Mouse (Mus musculus) adrenal gland, postnatal 10 days (tissue): ENCODE results near the gene Akap10. TPM values are rescaled to one million over a fixed set of nuclear protein-coding genes. Genes with fewer than 3 reads are reported as not detected.
"Not testable (repeated sequence)": the region's sequence is repeated elsewhere in the genome, so short reads cannot be mapped to it uniquely, and the experiment has no call there.

ENCODE experiments used
- DNase-seq: peaks from one replicate; pipeline ENCODE4 v3.0.0; 2021; ENCODE audit warnings: mixed read lengths
- long read RNA-seq, 2 experiments: library from polyadenylated mRNA; stranded (forward); transcript quantifications; one replicate each; pipeline ENCODE4 v2.0.0; 2021
- total RNA-seq, 2 experiments: library from RNA; stranded (reverse); gene quantifications; 2 replicates each; pipeline ENCODE4 v1.2.3; 2021

Gene Akap10
- total RNA-seq, result 10 to 100 TPM; 22.2 to 26.8 TPM
- long read RNA-seq, experiment 1, transcript Akap10-202 (15 exons, 3,874 nt), result major isoform, 17 of 25 reads
- long read RNA-seq, experiment 1, partial matches to known transcripts, result 4 of 25 reads
- long read RNA-seq, experiment 1, other reads (novel, unspliced or antisense), result 4 of 25 reads
- long read RNA-seq, experiment 2, transcript Akap10-202 (15 exons, 3,874 nt), result major isoform, 8 of 11 reads
- long read RNA-seq, experiment 2, partial matches to known transcripts, result 2 of 11 reads
- long read RNA-seq, experiment 2, other reads (novel, unspliced or antisense), result 1 of 11 reads

DNA sequence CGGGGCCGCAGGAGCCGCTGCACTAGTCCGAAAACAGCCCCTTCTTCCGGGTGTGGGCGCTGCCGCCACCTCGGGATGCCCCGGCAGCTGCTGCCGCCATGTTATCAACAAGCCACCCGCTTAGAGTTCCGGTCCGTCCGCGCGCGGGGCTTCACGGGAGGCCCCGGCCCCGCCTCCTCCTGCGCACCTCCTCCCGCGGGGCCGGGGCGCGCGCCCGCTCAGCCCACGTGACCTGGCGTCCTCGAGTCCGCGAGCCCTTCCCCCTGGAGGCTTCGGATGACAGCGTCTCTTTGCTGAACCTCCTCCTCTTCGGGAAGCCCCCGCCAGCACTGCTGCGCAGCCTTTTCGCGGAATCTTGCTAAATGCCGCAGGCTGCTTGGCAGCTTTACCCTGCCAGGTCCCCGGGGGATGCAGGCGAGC is at the start of gene Akap10:
TSS of gene Akap10 (minus strand) at position 155 of the 420 bp plus-strand sequence.
- peak; percentile 97 for DNase-seq

DNA sequence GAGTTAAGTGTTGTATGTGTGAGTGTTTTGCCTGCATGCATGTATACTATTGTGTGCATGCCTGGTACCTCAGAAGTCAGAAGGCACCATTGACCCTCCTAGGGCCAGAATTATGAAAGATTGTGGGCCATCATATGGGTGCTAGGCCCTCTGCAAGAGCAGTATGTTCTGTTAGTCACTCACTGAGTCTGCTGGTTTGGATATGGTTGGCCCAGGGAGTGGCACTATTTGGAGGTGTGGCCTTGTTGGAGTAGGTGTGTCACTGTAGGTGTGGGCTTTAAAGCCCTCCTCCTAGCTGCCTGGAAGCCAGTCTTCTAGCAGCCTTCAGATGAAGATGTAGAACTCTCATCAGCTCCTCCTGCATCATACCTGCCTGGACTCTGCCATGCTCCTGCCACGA is 45.7 kb upstream of the Akap10 start:
- DNase-seq, result no peak

DNA sequence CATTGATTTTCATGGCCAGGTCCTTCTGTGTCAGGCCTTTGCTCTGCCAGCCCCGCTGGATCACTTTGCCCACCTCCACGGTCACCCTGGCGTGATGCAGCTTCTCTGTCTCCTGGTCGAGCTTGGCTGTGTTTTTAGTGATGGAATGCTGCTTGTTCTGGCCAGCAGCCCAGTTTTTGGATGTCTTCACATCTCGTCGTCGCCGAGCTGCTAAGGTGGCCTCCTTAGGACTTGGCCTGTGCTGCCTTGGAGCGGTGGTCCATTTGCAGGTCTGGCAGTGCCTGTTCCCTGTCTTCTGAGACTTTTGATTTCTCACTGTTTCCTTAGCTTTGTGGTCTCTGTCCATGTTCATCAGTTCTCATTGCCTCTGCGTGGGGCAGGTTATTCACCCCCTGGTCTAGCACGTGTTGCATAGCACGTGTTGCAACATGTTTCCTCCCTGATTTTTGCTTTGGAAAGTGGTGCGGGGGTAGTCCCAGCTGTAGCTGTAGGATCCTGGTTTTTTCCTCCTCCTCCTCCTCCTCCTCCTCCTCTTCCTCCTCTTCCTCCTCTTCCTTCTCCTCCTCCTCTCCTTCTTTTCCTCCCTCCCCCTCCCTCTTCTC is 44.2 kb upstream of the Akap10 start:
- no peak for DNase-seq

DNA sequence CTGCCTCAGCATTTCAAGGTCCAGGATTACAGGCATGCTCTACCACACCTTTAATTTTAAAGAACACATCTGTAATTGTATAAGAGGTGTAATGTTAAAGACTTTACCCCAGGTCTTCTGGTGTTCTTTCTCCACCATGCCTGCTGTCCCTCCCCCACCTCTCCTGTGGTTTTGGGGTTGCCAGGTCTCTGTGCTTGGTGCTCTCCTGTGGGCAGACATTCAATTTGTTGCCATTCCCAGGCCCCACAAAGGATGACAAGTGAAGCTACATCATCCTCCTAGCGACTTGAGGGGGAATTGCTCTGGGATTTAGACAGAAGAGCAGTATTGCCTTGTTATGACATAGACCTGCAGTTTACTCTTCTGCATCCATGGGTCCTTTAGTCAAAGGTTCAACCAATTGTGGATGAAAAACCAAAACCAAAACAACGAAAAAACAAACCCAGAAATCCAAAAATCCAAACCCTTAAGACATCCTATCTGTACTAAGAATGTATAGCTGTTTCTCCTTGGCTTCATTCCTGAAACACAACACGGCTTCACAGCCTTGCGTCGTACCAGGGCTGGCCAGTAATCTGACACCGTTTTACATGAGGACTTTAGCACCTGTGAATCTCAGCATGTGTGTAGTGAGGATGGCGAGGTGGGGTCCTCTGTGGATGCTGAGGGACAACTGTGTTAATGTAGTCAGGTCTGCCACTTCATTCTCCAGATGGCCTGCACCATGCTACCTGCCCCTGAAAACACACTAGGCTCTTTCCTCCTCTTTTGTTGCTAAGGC is 41.6 kb upstream of the Akap10 start:
- DNase-seq, result no peak

DNA sequence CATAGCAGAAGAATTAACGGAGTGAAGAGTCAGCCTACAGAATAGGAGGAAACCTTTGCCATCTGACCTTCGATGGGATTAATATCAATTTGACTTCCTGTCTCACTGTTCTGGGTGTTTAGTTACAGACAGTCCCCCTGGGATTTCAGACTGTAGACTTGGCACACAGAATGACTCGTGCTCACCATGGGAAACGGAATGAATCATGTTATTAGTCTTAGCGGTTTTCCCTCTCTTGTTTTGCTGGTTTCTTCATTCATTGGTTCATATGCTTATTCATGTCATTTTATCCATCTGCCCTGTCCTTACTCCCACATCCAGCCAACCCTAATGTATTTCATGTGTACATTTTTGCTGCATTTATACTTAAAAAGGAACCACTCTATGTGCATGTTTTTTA is 40.8 kb upstream of the Akap10 start:
- DNase-seq, result peak; percentile 15

DNA sequence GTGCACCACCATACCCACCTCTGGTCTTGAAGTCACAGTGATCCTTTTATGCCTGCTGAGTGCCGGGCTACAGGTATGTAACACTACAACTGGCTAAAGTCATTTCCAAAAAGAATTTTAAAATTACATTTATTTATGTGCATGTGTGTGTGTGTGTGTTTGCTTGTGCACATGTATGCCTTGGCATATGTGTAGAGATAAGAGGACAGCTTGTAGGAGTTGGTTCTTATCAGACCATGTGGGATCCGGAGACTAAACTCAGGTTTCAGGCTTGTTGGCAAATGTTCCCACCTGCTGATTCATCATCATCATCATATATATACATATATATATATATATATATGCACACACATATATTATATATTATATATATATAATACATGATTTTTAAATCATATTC is 38.8 kb upstream of the Akap10 start:
- DNase-seq, result no peak

DNA sequence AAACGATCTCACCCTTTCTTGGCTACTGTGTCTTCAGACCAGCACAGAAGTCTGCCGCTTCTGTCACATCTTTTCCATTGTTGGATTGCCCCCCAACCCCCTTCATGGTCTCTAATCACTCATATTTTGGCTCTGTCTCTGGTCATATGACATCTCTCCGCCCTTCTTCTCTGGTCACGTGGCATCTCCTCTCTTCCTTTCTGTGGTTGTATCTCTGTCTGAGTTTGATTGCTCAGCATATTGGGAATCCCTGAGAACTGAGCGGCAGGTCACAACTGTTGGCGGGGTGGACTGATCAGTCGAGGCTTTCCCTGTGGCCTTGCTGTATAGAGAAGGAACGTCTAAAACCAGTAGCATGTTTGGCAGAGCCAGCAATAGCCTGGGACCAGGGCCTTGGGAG is 37.0 kb upstream of the Akap10 start:
- DNase-seq, result no peak

DNA sequence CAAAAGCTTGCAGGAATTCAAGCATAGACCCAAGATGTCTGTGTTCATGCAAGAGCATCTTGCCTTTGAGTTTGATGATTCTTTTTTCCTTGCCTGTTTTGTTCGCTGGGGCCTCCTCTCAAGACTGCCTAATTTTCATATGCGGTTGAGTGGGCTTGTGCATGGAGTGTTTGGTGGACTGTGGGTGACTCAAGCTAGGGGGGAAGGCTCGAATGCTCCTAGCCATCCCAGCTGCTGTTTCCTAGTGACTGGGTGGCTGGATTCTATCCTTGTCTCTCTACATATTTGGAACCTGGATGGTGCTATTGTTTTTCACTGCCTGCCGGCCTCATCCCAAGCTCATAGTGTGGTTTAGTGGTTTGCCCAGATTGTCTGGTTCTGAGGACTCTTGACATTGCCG is 34.6 kb upstream of the Akap10 start:
- no peak for DNase-seq

DNA sequence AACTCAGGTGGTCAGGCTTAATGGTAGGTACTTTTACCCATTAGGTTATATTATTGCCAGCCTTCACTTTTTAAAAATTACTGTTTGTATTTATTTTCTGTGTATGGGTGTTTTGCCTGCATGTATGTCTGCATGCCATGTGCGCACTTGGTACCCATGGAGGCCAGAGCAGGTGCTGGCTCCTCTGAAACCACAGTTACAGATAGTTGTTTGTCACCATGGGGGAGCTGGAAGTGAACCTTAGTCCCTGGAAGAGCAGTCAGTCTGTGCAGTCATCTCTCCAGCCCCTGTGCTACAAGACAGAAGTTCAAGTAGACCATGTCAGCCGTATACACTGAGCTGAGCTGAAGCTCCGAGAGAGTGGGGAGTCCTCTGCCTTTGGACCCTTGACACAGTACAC is 33.1 kb upstream of the Akap10 start:
- no peak for DNase-seq

DNA sequence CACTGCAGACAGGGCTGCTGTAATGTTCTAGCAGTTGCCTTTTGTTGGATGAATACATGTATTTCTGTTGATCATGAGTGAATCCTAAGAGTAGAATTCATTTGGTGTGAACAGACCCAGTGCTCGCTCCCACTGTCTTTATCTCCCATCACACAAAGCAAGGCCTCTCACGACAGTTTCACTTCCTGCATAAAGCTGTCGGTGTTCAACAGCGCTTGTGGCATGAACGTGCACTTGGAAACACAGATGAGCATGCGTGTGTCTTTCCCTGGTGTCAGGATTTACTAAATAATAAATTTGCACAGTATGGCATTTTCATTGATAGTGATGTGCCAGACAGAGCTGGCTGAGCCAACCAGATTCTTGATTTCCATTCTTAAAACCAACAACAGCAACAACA is 32.6 kb upstream of the Akap10 start:
- no peak for DNase-seq

DNA sequence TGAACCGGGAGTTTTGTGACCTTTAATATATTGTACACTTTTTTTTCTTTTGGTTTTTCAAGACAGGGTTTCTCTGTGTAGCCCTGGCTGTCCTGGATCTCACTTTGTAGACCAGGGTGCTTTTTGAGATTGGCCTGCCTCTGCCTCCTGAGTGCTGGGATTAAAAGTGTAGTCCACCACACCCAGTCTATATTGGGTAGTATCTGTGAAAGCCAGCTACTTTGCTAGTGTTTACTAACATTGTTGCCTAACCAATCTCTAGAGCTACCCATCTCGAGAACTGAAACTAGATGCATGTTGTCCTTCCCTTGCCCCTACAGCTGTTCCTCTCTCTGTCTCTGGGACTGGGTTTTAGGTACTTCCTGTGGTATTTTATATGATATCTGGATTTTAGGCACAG is 30.0 kb upstream of the Akap10 start:
- no peak for DNase-seq

DNA sequence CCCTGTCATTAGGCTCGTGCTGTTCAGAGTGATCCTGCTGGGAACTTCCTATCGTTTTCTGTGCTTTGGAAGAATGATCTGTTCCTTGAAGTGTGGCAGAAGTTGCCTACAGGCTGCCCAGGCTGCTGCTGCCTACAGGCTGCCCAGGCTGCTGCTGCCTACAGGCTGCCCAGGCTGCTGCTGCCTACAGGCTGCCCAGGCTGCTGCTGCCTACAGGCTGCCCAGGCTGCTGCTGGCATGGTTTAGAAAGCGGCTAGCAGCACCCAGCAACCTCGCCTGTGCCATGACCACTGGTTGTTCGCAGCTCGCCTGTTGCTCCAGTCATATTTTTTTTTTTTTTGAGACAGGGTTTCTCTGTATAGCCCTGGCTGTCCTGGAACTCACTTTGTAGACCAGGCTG is 28.7 kb upstream of the Akap10 start:
- not testable (repeated sequence) for DNase-seq

DNA sequence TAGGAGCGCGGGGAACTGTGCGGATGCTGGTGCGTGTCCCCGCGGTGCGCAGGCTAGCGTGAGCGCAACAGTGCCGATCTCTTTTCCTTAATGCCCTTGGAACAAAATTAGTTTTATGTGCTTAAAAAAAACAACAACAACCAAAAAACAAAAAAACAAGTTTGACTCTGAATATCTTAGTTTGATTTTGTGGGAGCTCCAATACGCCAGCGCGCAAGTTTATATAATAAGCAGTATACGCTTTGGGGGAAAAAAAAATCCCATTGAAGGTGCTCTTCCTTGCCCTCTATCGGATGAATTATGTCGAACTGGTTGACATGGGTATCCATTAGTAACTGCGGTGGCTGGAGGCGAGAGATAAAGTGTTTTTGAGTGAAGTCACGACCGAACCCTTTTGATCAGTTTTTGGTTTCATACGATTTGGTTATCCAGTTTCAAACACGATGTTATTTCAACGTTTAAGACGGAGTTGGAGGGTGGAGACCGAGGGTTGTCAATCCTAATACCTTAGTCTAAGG is 27.3 kb upstream of the Akap10 start:
- DNase-seq, result no peak

DNA sequence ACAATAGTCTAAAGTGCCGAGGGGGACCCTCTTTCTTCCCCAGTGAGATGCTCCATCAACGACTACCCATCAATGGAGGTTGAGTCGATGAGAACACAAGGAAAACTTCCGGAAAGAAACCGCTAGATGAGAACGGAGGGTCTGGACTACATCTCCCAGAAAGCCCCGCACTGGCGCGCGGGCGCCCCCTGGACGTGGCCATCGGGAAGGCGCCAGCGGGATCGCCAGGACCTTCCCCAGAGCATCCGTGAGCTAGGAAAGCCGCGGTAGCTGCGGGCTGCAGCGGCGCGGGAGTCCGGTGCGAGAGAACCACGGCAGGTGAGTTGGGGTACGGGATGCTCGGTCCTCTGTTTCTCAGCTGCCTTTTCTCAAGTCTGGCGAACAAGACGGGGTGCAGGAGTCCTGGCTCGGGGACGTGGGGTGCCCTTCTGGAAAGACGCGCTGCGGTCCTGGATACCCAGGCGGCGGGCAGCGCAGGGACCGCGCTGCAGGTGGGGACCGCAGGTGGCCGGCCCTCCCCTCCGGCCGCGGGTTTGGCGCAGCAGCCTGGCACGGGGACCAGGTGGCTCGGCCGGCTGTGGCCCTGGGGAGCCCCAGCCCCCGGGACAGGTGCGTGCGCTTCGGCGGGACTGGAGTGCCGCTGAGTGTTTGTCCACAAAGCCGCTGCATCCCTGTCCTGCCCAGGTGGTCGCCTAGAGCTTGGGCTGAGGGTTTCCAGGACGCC is 26.7 kb upstream of the Akap10 start, which contains the start of gene Specc1:
TSS of gene Specc1 (plus strand) at position 192 of the 724 bp plus-strand sequence.
- peak; percentile 95 for DNase-seq

DNA sequence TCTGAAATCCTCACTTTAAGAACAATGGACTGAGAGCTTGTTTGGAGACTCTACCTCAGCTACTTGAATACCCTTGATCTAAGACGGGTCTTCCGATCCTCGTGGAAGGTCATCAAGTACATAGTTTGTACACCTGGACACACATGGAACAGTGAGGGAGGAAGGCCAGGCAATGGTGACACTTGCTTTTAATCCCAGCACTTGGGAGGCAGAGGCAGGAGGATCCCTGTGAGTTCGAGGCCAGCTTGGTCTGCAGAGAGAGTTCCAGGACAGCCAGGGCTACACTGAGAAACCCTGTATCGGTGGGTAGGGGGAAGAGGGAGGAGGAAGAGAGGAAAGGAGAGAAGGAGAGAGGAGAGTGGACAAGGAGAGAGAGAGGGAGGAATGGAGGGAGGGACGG is 25.9 kb upstream of the Akap10 start:
- no peak for DNase-seq

DNA sequence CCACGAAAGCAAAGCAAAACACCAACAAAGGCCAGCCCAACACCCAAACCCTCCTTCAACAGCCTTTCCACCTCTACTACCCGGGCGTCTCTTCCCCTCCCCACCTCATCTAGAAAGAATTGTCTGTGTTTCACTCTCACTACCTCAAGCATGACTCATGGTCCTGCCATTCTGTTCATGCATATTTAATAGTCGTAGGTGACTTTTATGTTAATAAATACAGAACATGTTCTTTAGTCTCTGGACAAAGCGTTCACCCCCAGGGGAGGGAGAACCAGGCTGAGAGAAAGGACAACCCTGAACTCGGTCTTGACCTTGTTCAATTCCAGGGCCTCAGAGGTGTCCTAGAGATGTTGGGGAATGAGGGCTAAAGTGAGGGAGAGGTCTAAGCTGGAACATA is 25.1 kb upstream of the Akap10 start:
- no peak for DNase-seq

DNA sequence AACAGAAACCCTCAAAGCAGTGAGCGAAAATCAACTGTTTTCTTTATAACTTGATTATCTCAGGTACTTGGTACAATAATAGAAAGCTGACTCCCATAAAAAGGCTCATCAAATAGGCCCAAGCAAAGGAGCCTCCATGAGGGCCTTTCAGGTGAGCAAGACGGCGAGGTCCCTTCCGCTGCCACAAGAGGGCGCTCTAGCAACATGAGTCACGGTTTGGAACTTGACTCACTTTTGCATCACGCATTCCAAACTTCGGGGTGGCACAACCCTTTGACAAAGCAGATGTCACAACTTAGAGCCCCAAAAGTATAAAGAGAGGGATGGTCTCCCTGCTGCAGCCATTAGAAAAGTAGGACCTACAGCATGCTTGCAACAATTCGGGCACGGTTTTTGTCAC is 20.6 kb upstream of the Akap10 start:
- DNase-seq, result peak; percentile 93

DNA sequence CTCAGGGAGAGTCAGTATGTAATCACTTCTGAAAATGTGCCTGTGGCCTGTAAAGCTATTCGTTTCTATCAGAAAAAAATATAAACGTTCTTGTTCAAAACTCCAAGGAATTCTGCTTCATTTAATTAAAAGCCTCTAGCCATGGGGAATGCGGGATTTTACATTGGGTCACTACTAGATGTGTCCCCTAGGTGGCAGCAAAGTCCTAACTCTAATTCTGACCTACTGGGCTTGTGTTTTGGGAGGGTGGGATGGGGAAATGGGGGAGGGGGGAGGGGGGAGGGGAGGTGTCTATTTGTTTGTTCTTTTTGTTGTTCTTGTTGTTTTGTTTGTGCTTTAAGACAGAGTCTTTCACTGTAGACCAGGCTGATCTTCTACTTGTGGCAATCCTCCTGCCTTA is 19.3 kb upstream of the Akap10 start:
- DNase-seq, result peak; percentile 64

DNA sequence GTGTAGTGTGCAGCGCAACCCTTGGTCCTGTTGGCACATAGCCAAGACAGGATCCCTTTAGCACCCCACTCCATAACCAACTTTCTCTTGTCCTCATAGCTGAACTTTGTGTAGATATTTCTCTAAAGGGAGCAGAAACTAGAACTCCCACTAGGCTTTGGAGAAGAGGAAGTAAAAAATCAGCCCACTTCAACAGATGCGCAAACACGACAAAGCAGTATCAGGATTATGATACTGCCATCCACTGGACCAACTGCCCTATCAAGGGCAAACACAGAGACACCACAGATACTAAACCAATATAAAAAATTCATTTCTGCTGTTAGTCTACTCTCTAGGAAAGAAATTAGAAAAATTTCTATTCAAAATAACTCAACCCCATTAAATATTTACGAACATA is 16.6 kb upstream of the Akap10 start:
- DNase-seq, result no peak

DNA sequence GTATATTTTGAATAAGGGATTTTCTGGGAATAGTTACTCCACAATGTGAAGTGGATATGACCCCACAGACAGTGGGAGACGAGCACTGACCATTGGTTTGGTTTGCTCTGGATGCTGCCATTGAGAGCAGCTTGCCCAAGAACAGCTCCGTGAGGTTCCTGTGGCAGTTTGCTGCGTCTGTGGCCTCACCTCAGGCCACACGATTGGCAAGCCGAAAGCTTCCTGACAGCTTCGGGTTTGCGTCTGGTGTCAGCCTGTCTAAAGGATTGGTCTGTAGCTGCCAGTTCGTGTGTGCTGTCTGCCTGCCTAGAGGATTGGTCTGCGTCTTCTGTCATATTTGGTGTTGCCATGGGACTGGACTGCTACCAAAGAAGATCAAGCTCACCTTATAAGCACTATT is 14.4 kb upstream of the Akap10 start:
- DNase-seq, result no peak

DNA sequence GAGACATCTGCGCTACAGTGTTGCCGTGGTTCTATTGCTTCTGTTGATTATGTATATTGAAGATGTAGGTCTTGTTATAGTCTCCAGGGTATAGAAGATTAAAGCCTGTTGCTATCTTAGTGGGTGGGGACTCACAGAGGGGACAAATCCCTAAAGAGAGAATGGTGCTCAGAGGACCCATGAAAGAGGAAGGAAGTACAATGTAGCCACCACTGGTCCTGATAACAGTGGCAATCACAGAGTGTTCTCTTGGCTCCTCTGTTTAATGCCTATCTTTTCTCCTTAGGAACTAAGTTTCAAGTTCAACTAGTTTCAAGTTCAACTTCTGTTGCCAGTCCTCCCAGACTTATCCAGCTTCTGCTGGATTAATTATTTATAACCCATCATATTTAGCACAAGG is 12.9 kb upstream of the Akap10 start:
- DNase-seq, result no peak

DNA sequence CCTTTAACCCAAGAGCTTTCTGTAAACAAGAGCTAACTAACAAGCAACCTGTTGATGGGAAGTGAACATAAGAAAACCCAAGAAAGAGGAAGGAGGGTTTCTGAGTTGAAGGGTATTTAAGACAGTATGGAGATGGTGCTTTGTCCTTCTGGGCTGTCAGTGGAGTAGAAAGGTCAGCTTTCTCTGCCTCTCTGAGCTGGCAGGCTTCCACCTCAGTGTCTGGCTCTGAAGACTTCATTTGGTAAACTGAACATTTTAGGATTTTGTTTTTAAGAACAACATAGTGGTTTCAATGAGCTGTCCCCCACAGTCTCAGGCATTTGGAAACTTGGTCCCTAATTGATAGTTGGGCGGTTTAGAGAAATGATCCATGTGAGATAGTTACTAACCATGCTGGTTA is 7.7 kb upstream of the Akap10 start:
- DNase-seq, result no peak
